Mouse (Mus musculus) hindbrain, postnatal 0 days (tissue): ENCODE results near the gene Sema4g. TPM values are rescaled to one million over a fixed set of nuclear protein-coding genes. Genes with fewer than 3 reads are reported as not detected.

ENCODE experiments used
- ATAC-seq: fragments of 200-750 bp; cut with Nextera tagmentation; 2 replicates; pipeline ENCODE4 v1.8.0; 2017; ENCODE audit warnings: mild to moderate bottlenecking, moderate TSS enrichment, moderate library complexity
- DNase-seq: peaks from one replicate; pipeline ENCODE4 v3.0.0-alpha.2; 2015; ENCODE audit warnings: low spot score
- H3K27ac ChIP-seq: fragments of 300-500 bp; sonication (generic); 2 replicates; pipeline ENCODE4 v1.5.1; 2014; ENCODE audit warnings: mild to moderate bottlenecking
- H3K27me3 ChIP-seq: fragments of 300-500 bp; sonication (generic); 2 replicates; pipeline ENCODE4 v1.6.1; 2014; ENCODE audit warnings: low read length, mixed read lengths; ENCODE audit not compliant: insufficient read depth
- H3K36me3 ChIP-seq: fragments of 300-500 bp; sonication (generic); 2 replicates; pipeline ENCODE4 v1.6.1; 2014; ENCODE audit warnings: low read length, mixed read lengths; ENCODE audit not compliant: insufficient read depth
- H3K4me1 ChIP-seq: fragments of 300-500 bp; sonication (generic); 2 replicates; pipeline ENCODE4 v1.6.1; 2014; ENCODE audit warnings: antibody characterized with exemption, low read length, mixed read lengths; ENCODE audit not compliant: insufficient read depth
- H3K4me2 ChIP-seq: fragments of 300-500 bp; sonication (generic); 2 replicates; pipeline ENCODE4 v1.6.1; 2014; ENCODE audit warnings: low read depth, mild to moderate bottlenecking, low read length, moderate library complexity, mixed read lengths
- H3K4me3 ChIP-seq: fragments of 300-500 bp; sonication (generic); 2 replicates; pipeline ENCODE4 v1.5.1; 2014; ENCODE audit warnings: low read length
- H3K9ac ChIP-seq: fragments of 300-500 bp; sonication (generic); replicated peaks from 2 replicates; pipeline ENCODE4 v1.6.1; 2014; ENCODE audit warnings: mild to moderate bottlenecking, low read length, moderate library complexity, mixed read lengths
- H3K9me3 ChIP-seq: fragments of 300-500 bp; sonication (generic); 2 replicates; pipeline ENCODE4 v1.6.1; 2016; ENCODE audit warnings: low read length, mixed read lengths
- CTCF ChIP-seq: IDR thresholded peaks from 2 replicates; pipeline ENCODE4 v1.5.1; 2016; ENCODE audit warnings: antibody characterized with exemption, control low read depth, low read depth
- WGBS: fragments of 180-500 bp; shearing (Covaris S2); extraction: QIAGEN DNeasy Blood & Tissue Kit; methylation state at CpG from one replicate; pipeline ENCODE4 v1.1.7; 2014; 5-methylcytosine and 5-hydroxymethylcytosine counted together
- polyA plus RNA-seq: library from polyadenylated mRNA; unstranded; fragments of >200 nt; fragmentation: Nextera tagmentation; extraction: Ambion mirVana; gene quantifications from 2 replicates; pipeline ENCODE4 v1.2.1, GENCODE M21; 2015
- total RNA-seq: library from RNA; depleted of rRNA; stranded (reverse); fragments of >200 nt; gene quantifications from 2 replicates; pipeline ENCODE4 v1.2.3, GENCODE M21; 2014

Gene Sema4g
- total and polyA plus RNA-seq, 2 experiments from 2014 or later, result 14.2 to 66.9 TPM

DNA sequence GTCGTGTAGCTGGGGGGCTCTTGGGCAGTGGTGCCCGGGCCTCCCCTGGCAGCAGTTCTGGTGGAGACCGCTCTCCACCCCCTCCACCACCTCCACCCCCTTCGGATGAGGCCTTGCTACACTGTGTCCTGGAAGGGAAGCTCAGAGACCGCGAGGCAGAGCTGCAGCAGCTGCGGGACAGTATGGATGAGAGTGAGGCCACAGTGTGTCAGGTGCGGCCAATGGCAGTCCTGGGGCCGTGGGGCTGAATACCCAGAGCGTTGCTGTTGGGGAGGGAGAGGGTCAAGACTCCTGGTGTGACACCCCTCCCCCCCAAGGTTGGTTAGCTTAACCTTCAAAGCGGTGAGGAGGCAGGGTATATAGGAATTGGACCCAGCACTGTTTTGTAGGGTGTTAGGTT is 35.1 kb downstream of the Sema4g start:
- no peak overlapping the region for H3K9ac ChIP-seq
- WGBS, result 85% methylated on average over 11 of the region's 11 CpGs
- no peak overlapping the region for H3K4me2 ChIP-seq
- peaks cover 21% of the 10 kb centered on the region for H3K36me3 ChIP-seq
- no peak overlapping the region for H3K4me3 ChIP-seq
- no peak overlapping the region for H3K27ac ChIP-seq
- DNase-seq (no peak), ATAC-seq (no peak)
- no peaks in the 10 kb centered on the region for H3K9me3 ChIP-seq
- no peak for TF ChIP-seq CTCF
- H3K4me1 ChIP-seq, result peaks cover 4% of the 10 kb centered on the region
- no peaks in the 10 kb centered on the region for H3K27me3 ChIP-seq

- Histone ChIP-seq H3K9me3 (no peaks in the 10 kb centered on the region), H3K4me1 (no peaks in the 10 kb centered on the region; the same call in 1 of the 2 replicates), H3K9ac (no peak overlapping the region), H3K4me3 (no peak overlapping the region), H3K27me3 (no peaks in the 10 kb centered on the region), H3K27ac (no peak overlapping the region), H3K4me2 (no peak overlapping the region), H3K36me3 (peaks cover 21% of the 10 kb centered on the region)
- no peak for DNase-seq
- no peak for TF ChIP-seq CTCF
- ATAC-seq, result no peak
- WGBS, result 79% methylated on average over 20 of the region's 20 CpGs
Measured at GRCm38 (mm10) chr19:45024775-45025174, 35.9 kb downstream of the Sema4g start.

GRCm38 (mm10) chr19:45025937-45026568 is 37.2 kb downstream of the Sema4g start:
- no peak overlapping the region for H3K9ac ChIP-seq
- no peak for ATAC-seq
- TF ChIP-seq CTCF, result no peak
- DNase-seq, result no peak
- H3K4me3 ChIP-seq, result no peak overlapping the region
- no peak overlapping the region for H3K27ac ChIP-seq
- H3K4me2 ChIP-seq, result no peak overlapping the region
- H3K9me3 ChIP-seq, result no peaks in the 10 kb centered on the region
- peaks cover 8% of the 10 kb centered on the region for H3K4me1 ChIP-seq
- WGBS, result 91% methylated on average over 37 of the region's 37 CpGs
- H3K36me3 ChIP-seq, result peaks cover 21% of the 10 kb centered on the region
- H3K27me3 ChIP-seq, result no peaks in the 10 kb centered on the region

- no peaks in the 10 kb centered on the region for H3K9me3 ChIP-seq
- DNase-seq, result no peak
- H3K4me3 ChIP-seq, result no peak overlapping the region
- H3K27ac ChIP-seq, result no peak overlapping the region
- H3K27me3 ChIP-seq, result no peaks in the 10 kb centered on the region
- peaks cover 8% of the 10 kb centered on the region; the same call in 1 of the 2 replicates for H3K4me1 ChIP-seq
- 79% methylated on average over 6 of the region's 6 CpGs for WGBS
- no peak for TF ChIP-seq CTCF
- H3K36me3 ChIP-seq, result peaks cover 21% of the 10 kb centered on the region
- H3K4me2 ChIP-seq, result no peak overlapping the region
- ATAC-seq, result no peak
- no peak overlapping the region for H3K9ac ChIP-seq
Measured at GRCm38 (mm10) chr19:45026958-45027670, 38.2 kb downstream of the Sema4g start.

DNA sequence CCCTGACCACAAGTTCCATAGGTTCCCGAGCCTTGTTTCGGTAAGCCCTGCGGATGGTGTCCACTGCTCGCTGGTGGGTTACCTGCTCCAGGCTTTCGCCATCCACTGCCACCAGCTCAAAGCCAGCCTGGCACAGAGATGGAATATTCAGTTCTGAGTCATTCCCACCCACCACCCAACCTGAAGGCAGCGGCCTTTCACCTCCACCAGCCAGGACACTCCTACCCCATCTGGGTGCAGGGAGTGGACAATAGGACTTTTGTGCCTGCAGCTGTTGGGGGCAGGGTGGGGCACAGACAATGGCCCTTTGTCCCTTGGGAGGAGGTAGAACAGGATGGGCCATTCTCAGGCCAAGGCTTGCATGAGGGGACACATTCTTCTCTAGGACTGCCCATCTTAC is 38.9 kb downstream of the Sema4g start:
- no peak for TF ChIP-seq CTCF
- peaks cover 8% of the 10 kb centered on the region; the same call in 1 of the 2 replicates for H3K4me1 ChIP-seq
- H3K4me3 ChIP-seq, result no peak overlapping the region
- H3K9ac ChIP-seq, result no peak overlapping the region
- no peaks in the 10 kb centered on the region for H3K9me3 ChIP-seq
- WGBS, result 84% methylated on average over 6 of the region's 6 CpGs
- ATAC-seq, result no peak
- H3K27me3 ChIP-seq, result no peaks in the 10 kb centered on the region
- DNase-seq, result no peak
- H3K4me2 ChIP-seq, result no peak overlapping the region
- peaks cover 21% of the 10 kb centered on the region for H3K36me3 ChIP-seq
- no peak overlapping the region for H3K27ac ChIP-seq

GRCm38 (mm10) chr19:45028746-45029145 is 39.8 kb downstream of the Sema4g start:
- Histone ChIP-seq H3K27ac (no peak overlapping the region), H3K9me3 (no peaks in the 10 kb centered on the region), H3K4me1 (peaks cover 8% of the 10 kb centered on the region; the same call in 1 of the 2 replicates), H3K36me3 (peaks cover 17% of the 10 kb centered on the region), H3K9ac (no peak overlapping the region), H3K27me3 (no peaks in the 10 kb centered on the region), H3K4me3 (no peak overlapping the region), H3K4me2 (no peak overlapping the region)
- TF ChIP-seq CTCF, result no peak
- no peak for DNase-seq
- WGBS, result 63% methylated on average over 19 of the region's 19 CpGs
- ATAC-seq, result no peak

GRCm38 (mm10) chr19:45029571-45029970 is 40.7 kb downstream of the Sema4g start:
- no peak for TF ChIP-seq CTCF

More at GRCm38 (mm10) chr19:45029571-45029970, 40.7 kb downstream of the Sema4g start:
- no peaks in the 10 kb centered on the region for H3K9me3 ChIP-seq
- ATAC-seq (no peak), DNase-seq (no peak)
- no peaks in the 10 kb centered on the region for H3K27me3 ChIP-seq
- no peak overlapping the region for H3K27ac ChIP-seq
- H3K9ac ChIP-seq, result no peak overlapping the region
- H3K36me3 ChIP-seq, result peaks cover 16% of the 10 kb centered on the region
- H3K4me1 ChIP-seq, result peaks cover 8% of the 10 kb centered on the region; the same call in 1 of the 2 replicates
- no peak overlapping the region for H3K4me3 ChIP-seq
- WGBS, result 57% methylated on average over 9 of the region's 9 CpGs
- H3K4me2 ChIP-seq, result no peak overlapping the region
